18 mouse cellular contexts compared by ENCODE assay signal in the genomic region with DNA sequence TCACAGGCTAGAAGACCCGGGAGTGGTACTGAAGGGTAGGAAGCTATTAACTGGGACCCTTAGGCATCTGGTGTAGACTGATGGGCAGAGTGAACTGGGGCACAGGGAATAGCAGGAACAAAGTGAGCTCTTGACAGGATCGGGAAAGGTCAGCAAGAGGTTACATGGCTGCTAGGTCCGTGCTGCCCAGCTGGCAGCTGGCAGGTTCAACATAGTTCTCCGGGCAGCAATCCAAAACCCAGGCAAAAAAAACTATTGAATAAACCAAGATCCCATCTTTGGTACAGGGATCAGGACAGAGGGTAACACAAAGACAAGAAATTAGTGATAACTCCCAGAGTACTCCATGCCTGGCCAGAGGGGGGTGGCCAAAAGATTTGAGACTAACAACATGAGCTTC. TPM values are rescaled to one million over a fixed set of nuclear protein-coding genes. Genes with fewer than 3 reads are reported as not detected.
A peak's percentile ranks its signal among the peaks of the same experiment; 100 is the strongest.
DNase-seq lines count a peak whose midpoint lies in the region; ATAC-seq lines count a peak whose summit lies in the region.
"Had no signal": no experiment of that assay in that cellular context is flagged by ENCODE, and none has a peak within 500 bp of the region (broad histone marks: within the 10 kb centered on the region; RNA-seq: fewer than 3 reads in every experiment).

No protein-coding gene starts in this region.

- H3K4me1 ChIP-seq in heart, embryonic 11.5 days (ENCODE audit: control insufficient read depth, insufficient read depth, low read length): no peaks in the 10 kb centered on the region
- H3K4me1 ChIP-seq in midbrain, embryonic 14.5 days (ENCODE audit: control insufficient read depth, insufficient read depth, low read length): no peaks in the 10 kb centered on the region
- no peaks in the 10 kb centered on the region for H3K4me1 ChIP-seq in midbrain, embryonic 15.5 days
- H3K4me1 ChIP-seq: embryonic facial prominence, embryonic 15.5 days; lung, embryonic 15.5 days had no signal

- no peak overlapping the region for H3K27ac ChIP-seq in heart, embryonic 11.5 days (ENCODE audit: low read depth, low read length)
- H3K27ac ChIP-seq in midbrain, embryonic 14.5 days (replicated peaks; ENCODE audit: low read depth, low read length): no peak overlapping the region
- no peak overlapping the region for H3K27ac ChIP-seq in midbrain, embryonic 15.5 days
- H3K27ac ChIP-seq: embryonic facial prominence, embryonic 15.5 days; layer of hippocampus, adult 2 months; limb, embryonic 10.5 days; lung, embryonic 15.5 days had no signal

- H3K27me3 ChIP-seq in heart, embryonic 11.5 days (ENCODE audit: control insufficient read depth, insufficient read depth, low read length): no peaks in the 10 kb centered on the region
- no peaks in the 10 kb centered on the region for H3K27me3 ChIP-seq in midbrain, embryonic 14.5 days (ENCODE audit: control insufficient read depth, insufficient read depth, low read length)
- H3K27me3 ChIP-seq in midbrain, embryonic 15.5 days (replicated peaks): no peaks in the 10 kb centered on the region
- H3K27me3 ChIP-seq: embryonic facial prominence, embryonic 15.5 days; lung, embryonic 15.5 days had no signal

- no peaks in the 10 kb centered on the region for H3K9me3 ChIP-seq in heart, embryonic 11.5 days (replicated peaks; ENCODE audit: control insufficient read depth, low read length)
- no peaks in the 10 kb centered on the region for H3K9me3 ChIP-seq in midbrain, embryonic 14.5 days (ENCODE audit: control insufficient read depth, low read length)
- H3K9me3 ChIP-seq in midbrain, embryonic 15.5 days: no peaks in the 10 kb centered on the region
- H3K9me3 ChIP-seq: embryonic facial prominence, embryonic 15.5 days; limb, embryonic 10.5 days; lung, embryonic 15.5 days had no signal

- no peak overlapping the region for H3K4me3 ChIP-seq in heart, embryonic 11.5 days (ENCODE audit: low read depth, low read length)
- no peak overlapping the region for H3K4me3 ChIP-seq in midbrain, embryonic 14.5 days (replicated peaks; ENCODE audit: low read depth, low read length)
- H3K4me3 ChIP-seq in midbrain, embryonic 15.5 days: no peak overlapping the region
- H3K4me3 ChIP-seq: embryonic facial prominence, embryonic 15.5 days; layer of hippocampus, adult 2 months; limb, embryonic 10.5 days; lung, embryonic 15.5 days had no signal

- no peak for ATAC-seq in heart, embryonic 11.5 days (replicated peaks; ENCODE audit: insufficient number of reproducible peaks, low FRiP score, low TSS enrichment)
- no peak for ATAC-seq in midbrain, embryonic 14.5 days (ENCODE audit: low FRiP score, low TSS enrichment)
- no peak for ATAC-seq in midbrain, embryonic 15.5 days (replicated peaks)

- DNase-seq in adrenal gland, postnatal 14 days: peak; percentile 8
- no peak for DNase-seq in adrenal gland, postnatal 25 days
- DNase-seq in heart, postnatal 10 days: peak; percentile 21 to 27
- peak; percentile 12 for DNase-seq in midbrain, embryonic 14.5 days
- DNase-seq in kidney, postnatal 10 days: peak; percentile 41
- DNase-seq in layer of hippocampus, postnatal 10 days (ENCODE audit: low spot score in 2 of 2): no peak
- DNase-seq: spleen, adult 18-20 months; thymus, adult 18-20 months had no signal

- intact Hi-C loops in heart, postnatal 10 days (cut with DNase I): no loop called here

- H3K4me2 ChIP-seq in heart, embryonic 11.5 days: no peak overlapping the region
- no peak overlapping the region for H3K4me2 ChIP-seq in midbrain, embryonic 14.5 days (ENCODE audit: low read length)
- H3K4me2 ChIP-seq in midbrain, embryonic 15.5 days: no peak overlapping the region
- H3K4me2 ChIP-seq: embryonic facial prominence, embryonic 15.5 days; lung, embryonic 15.5 days had no signal

- H3K36me3 ChIP-seq in heart, embryonic 11.5 days (ENCODE audit: control insufficient read depth, insufficient read depth, low read length): no peaks in the 10 kb centered on the region
- no peaks in the 10 kb centered on the region for H3K36me3 ChIP-seq in midbrain, embryonic 14.5 days (ENCODE audit: control insufficient read depth, insufficient read depth, low read length)
- H3K36me3 ChIP-seq in midbrain, embryonic 15.5 days (replicated peaks): no peaks in the 10 kb centered on the region
- H3K36me3 ChIP-seq: embryonic facial prominence, embryonic 15.5 days; limb, embryonic 10.5 days; lung, embryonic 15.5 days had no signal

- no peak overlapping the region for H3K9ac ChIP-seq in heart, embryonic 11.5 days (ENCODE audit: low read depth, low read length)
- no peak overlapping the region for H3K9ac ChIP-seq in midbrain, embryonic 14.5 days (replicated peaks; ENCODE audit: low read length)
- no peak overlapping the region for H3K9ac ChIP-seq in midbrain, embryonic 15.5 days
- H3K9ac ChIP-seq: embryonic facial prominence, embryonic 15.5 days; lung, embryonic 15.5 days had no signal

- WGBS in heart, embryonic 11.5 days (ENCODE audit: insufficient replicate concordance): 67% methylated on average over 4 of the region's 4 CpGs
- 70% methylated on average over 4 of the region's 4 CpGs for WGBS in midbrain, embryonic 14.5 days
- 68% methylated on average over 4 of the region's 4 CpGs for WGBS in midbrain, embryonic 15.5 days

RNA-seq across cellular contexts. Expression of a gene that starts 7.7 kb away (rescaled TPM):
- not detected in 2 replicates for total RNA-seq in adrenal gland, postnatal 14 days (2021)
- total RNA-seq in adrenal gland, postnatal 25 days (2021): not detected in 2 replicates
- total RNA-seq in heart, postnatal 10 days (2021): not detected
- polyA plus RNA-seq in heart, embryonic 11.5 days (2014; fragmentation: Nextera tagmentation; extraction: Ambion mirVana): not detected in 2 replicates
- not detected in 2 replicates for polyA plus RNA-seq in midbrain, embryonic 14.5 days (2014; fragmentation: Nextera tagmentation; extraction: Ambion mirVana)
- polyA plus RNA-seq in midbrain, embryonic 15.5 days (2015; fragmentation: Nextera tagmentation; extraction: Ambion mirVana): not detected in 2 replicates
- total RNA-seq in layer of hippocampus, postnatal 10 days (2021): not detected
- total RNA-seq: ES-E14; gastrocnemius, adult 18-20 months; layer of hippocampus, adult 2 months; monocyte, adult 5-6 weeks had no signal
- polyA plus RNA-seq: embryonic facial prominence, embryonic 15.5 days; heart, embryonic 14.5 days; limb, embryonic 10.5 days; lung, embryonic 15.5 days had no signal

RNA-seq across cellular contexts. Expression of a gene that starts 12.5 kb away (rescaled TPM):
- total RNA-seq in adrenal gland, postnatal 14 days (2021): not detected in 2 replicates
- not detected in 2 replicates for total RNA-seq in adrenal gland, postnatal 25 days (2021)
- not detected for total RNA-seq in heart, postnatal 10 days (2021)
- polyA plus RNA-seq in heart, embryonic 11.5 days (2014; fragmentation: Nextera tagmentation; extraction: Ambion mirVana): not detected in 2 replicates
- not detected in 2 replicates for polyA plus RNA-seq in midbrain, embryonic 14.5 days (2014; fragmentation: Nextera tagmentation; extraction: Ambion mirVana)
- polyA plus RNA-seq in midbrain, embryonic 15.5 days (2015; fragmentation: Nextera tagmentation; extraction: Ambion mirVana): not detected in 2 replicates
- not detected for total RNA-seq in layer of hippocampus, postnatal 10 days (2021)
- total RNA-seq: ES-E14; gastrocnemius, adult 18-20 months; layer of hippocampus, adult 2 months; monocyte, adult 5-6 weeks had no signal
- polyA plus RNA-seq: heart, embryonic 14.5 days; limb, embryonic 10.5 days; lung, embryonic 15.5 days had no signal

RNA-seq across cellular contexts. Expression of a gene that starts 23.1 kb away (rescaled TPM):
- not detected in 2 replicates for total RNA-seq in adrenal gland, postnatal 14 days (2021)
- not detected in 2 replicates for total RNA-seq in adrenal gland, postnatal 25 days (2021)
- total RNA-seq in heart, postnatal 10 days (2021): not detected
- polyA plus RNA-seq in heart, embryonic 11.5 days (2014; fragmentation: Nextera tagmentation; extraction: Ambion mirVana): not detected in 2 replicates
- polyA plus RNA-seq in midbrain, embryonic 14.5 days (2014; fragmentation: Nextera tagmentation; extraction: Ambion mirVana): not detected in 2 replicates
- polyA plus RNA-seq in midbrain, embryonic 15.5 days (2015; fragmentation: Nextera tagmentation; extraction: Ambion mirVana): not detected in 2 replicates
- not detected for total RNA-seq in layer of hippocampus, postnatal 10 days (2021)
- total RNA-seq: ES-E14; gastrocnemius, adult 18-20 months; layer of hippocampus, adult 2 months; monocyte, adult 5-6 weeks had no signal
- polyA plus RNA-seq: heart, embryonic 14.5 days; limb, embryonic 10.5 days; lung, embryonic 15.5 days had no signal

RNA-seq across cellular contexts. Expression of a gene that starts 36.3 kb away (rescaled TPM):
- total RNA-seq in adrenal gland, postnatal 14 days (2021): not detected in 2 replicates
- total RNA-seq in adrenal gland, postnatal 25 days (2021): not detected in 2 replicates
- total RNA-seq in heart, postnatal 10 days (2021): not detected
- not detected in 2 replicates for polyA plus RNA-seq in heart, embryonic 11.5 days (2014; fragmentation: Nextera tagmentation; extraction: Ambion mirVana)
- not detected in 2 replicates for polyA plus RNA-seq in midbrain, embryonic 14.5 days (2014; fragmentation: Nextera tagmentation; extraction: Ambion mirVana)
- not detected in 2 replicates for polyA plus RNA-seq in midbrain, embryonic 15.5 days (2015; fragmentation: Nextera tagmentation; extraction: Ambion mirVana)
- not detected for total RNA-seq in layer of hippocampus, postnatal 10 days (2021)
- total RNA-seq: ES-E14; gastrocnemius, adult 18-20 months; layer of hippocampus, adult 2 months; monocyte, adult 5-6 weeks had no signal
- polyA plus RNA-seq: embryonic facial prominence, embryonic 15.5 days; heart, embryonic 14.5 days; limb, embryonic 10.5 days; lung, embryonic 15.5 days had no signal

Comparison
In these comparisons a context has a peak if more than half of its experiments do, and no peak if none do; other contexts are left out.
1. DNase-seq: peak in adrenal gland, postnatal 14 days (single experiment), heart, postnatal 10 days (2 of 2), midbrain, embryonic 14.5 days (single experiment) and kidney, postnatal 10 days (single experiment); none in adrenal gland, postnatal 25 days (single experiment) and layer of hippocampus, postnatal 10 days (0 of 2).